Mouse (Mus musculus): ENCODE data around the gene Gstt4.

GRCm38 (mm10) chr10:75848382-75848781 lies 26.0 kb upstream of the Gstt4 start:
- TF ChIP-seq EP300 (IDR thresholded peaks at IDR 0.05; ENCODE audit: low read depth in 1 of 2, low read length in 2 of 2), result no peak
- no peak for TF ChIP-seq USF1 (IDR thresholded peaks at IDR 0.05; ENCODE audit: low read depth, low read length)
- TF ChIP-seq ZNF384 (IDR thresholded peaks at IDR 0.05; ENCODE audit: low read depth, low read length), result no peak
- TF ChIP-seq POLR2AphosphoS2 (IDR thresholded peaks at IDR 0.05; ENCODE audit: low read length), result no peak
- TF ChIP-seq MAFK (IDR thresholded peaks at IDR 0.05; ENCODE audit: borderline replicate concordance, low read depth, low read length), result no peak
- no peak for TF ChIP-seq BHLHE40 (IDR thresholded peaks at IDR 0.05; ENCODE audit: borderline replicate concordance, low read depth, low read length)
- no peak for TF ChIP-seq CHD1 (IDR thresholded peaks at IDR 0.05; ENCODE audit: low read depth, low read length)
- TF ChIP-seq E2F4 (IDR thresholded peaks at IDR 0.05; ENCODE audit: borderline replicate concordance, low read depth, low read length), result no peak
- no peak for TF ChIP-seq CTCF (IDR thresholded peaks at IDR 0.05 in 2 of 3, conservative IDR thresholded peaks at IDR 0.05 in 1 of 3; ENCODE audit: control insufficient read depth in 1 of 3, insufficient read depth in 1 of 3, low read depth in 2 of 3, low read length in 3 of 3, poor library complexity in 1 of 3, severe bottlenecking in 1 of 3)
- no peak for TF ChIP-seq POLR2A (IDR thresholded peaks at IDR 0.05; ENCODE audit: control insufficient read depth in 1 of 2, insufficient read depth in 1 of 2, low read depth in 1 of 2, low read length in 2 of 2, poor library complexity in 1 of 2)
- no peak for TF ChIP-seq SIN3A (IDR thresholded peaks at IDR 0.05; ENCODE audit: low read length)
